Mouse (Mus musculus) embryonic fibroblast, embryonic 13.5 days (primary cell): ENCODE measurements at regions not wholly inside any gene's neighbourhood (a gene's known extent, or its start where the extent isn't known, plus 50 kb on each side); places are given as distances from the start of the nearest gene placed in this dataset.

Experiments
- CTCF ChIP-seq: IDR thresholded peaks from 2 replicates; pipeline ENCODE4 v1.5.1; 2011; ENCODE audit warnings: mild to moderate bottlenecking, control low read depth, low read length, moderate library complexity, borderline replicate concordance; ENCODE audit not compliant: insufficient read depth
- POLR2A ChIP-seq: IDR thresholded peaks from 2 replicates; pipeline ENCODE4 v1.6.1; 2011; ENCODE audit warnings: low read depth, mild to moderate bottlenecking, control low read depth, low read length, moderate library complexity

GRCm38 (mm10) chr7:83347103-83347754 lies 237.5 kb upstream of the Tmc3 start:
- TF ChIP-seq CTCF, result no peak
- no peak for TF ChIP-seq POLR2A
